Mouse (Mus musculus) lung, adult 18-20 months (tissue): ENCODE measurements around the gene Ssxb3.
"Not testable (repeated sequence)": the region's sequence is repeated elsewhere in the genome, so short reads cannot be mapped to it uniquely, and the experiment has no call there.

Experiments
- DNase-seq, 2 experiments: peaks; one replicate each; pipeline ENCODE4 v3.0.0; 2022; ENCODE audit warnings: mixed read lengths in 2 of 2

The Ssxb3 gene

DNA sequence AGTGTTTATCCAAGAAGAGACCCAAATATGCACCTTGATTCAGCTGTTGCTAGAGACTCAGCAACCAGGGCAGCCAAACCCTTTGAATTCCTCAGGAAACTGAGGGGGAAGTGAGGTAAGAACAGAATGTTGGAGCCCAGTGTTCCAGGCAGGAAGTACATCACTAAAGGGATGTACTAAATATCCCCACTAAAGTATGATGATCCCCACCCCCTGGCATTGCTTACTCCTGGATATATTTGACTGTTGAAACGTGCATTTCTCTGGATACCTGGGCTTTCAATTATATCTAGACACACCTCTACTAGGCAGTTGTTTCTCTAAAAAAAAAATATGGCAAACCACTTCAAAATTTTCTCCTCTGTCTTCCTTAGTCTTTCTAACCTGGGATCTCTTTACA, at the start of gene Ssxb3:
Gene Ssxb3 (minus strand): TSS at position 101 of the 400 bp plus-strand sequence.
- not testable (repeated sequence) for DNase-seq

DNA sequence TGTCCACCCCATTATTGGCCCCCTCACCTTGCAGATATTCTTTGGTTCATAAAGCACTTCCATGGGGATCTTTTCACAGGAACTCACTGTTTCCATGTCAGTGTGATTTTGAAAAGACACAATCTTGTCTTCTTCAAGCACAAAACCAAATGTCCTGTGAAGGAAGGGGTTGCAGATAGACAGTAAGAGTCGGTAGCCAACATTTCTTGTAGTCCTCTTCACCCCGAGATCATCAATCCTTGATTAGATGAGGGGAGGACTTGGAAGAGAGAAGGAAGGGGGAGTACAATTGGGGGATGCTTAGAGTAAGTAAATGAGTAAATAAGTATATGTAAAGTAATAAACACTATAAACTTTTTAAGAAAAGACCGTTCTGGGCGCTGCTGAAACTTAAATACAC, 43.5 kb downstream of the Ssxb3 start, which contains the start of gene Ssxb6:
Gene Ssxb6 (minus strand): TSS at position 101 of the 400 bp plus-strand sequence.
- DNase-seq, result not testable (repeated sequence)
